Mouse (Mus musculus) stomach, postnatal 0 days (tissue): Measurements from ENCODE around the gene Gmpr2. TPM values are rescaled to one million over a fixed set of nuclear protein-coding genes. Genes with fewer than 3 reads are reported as not detected.

Experiments used
- ATAC-seq: fragments of 200-750 bp; cut with Nextera tagmentation; 2 replicates; pipeline ENCODE4 v1.8.0; 2017; ENCODE audit not compliant: low FRiP score, low TSS enrichment
- DNase-seq: peaks from one replicate; pipeline ENCODE4 v3.0.0-alpha.2; 2016; ENCODE audit warnings: low spot score
- H3K27ac ChIP-seq: fragments of 300-500 bp; sonication (generic); replicated peaks from 2 replicates; pipeline ENCODE4 v1.5.1; 2014; ENCODE audit warnings: mild to moderate bottlenecking, control low read depth
- H3K27me3 ChIP-seq: fragments of 300-500 bp; sonication (generic); 2 replicates; pipeline ENCODE4 v1.6.1; 2014; ENCODE audit warnings: low read length; ENCODE audit not compliant: control insufficient read depth, insufficient read depth
- H3K36me3 ChIP-seq: fragments of 300-500 bp; sonication (generic); 2 replicates; pipeline ENCODE4 v1.6.1; 2014; ENCODE audit warnings: low read length, mixed read lengths; ENCODE audit not compliant: control insufficient read depth, insufficient read depth
- H3K4me1 ChIP-seq: fragments of 300-500 bp; sonication (generic); replicated peaks from 2 replicates; pipeline ENCODE4 v1.6.1; 2014; ENCODE audit warnings: antibody characterized with exemption; ENCODE audit not compliant: control insufficient read depth, insufficient read depth
- H3K4me2 ChIP-seq: fragments of 300-500 bp; sonication (generic); replicated peaks from 2 replicates; pipeline ENCODE4 v1.6.1; 2014; ENCODE audit warnings: low read depth, mild to moderate bottlenecking, control low read depth, moderate library complexity
- H3K4me3 ChIP-seq: fragments of 300-500 bp; sonication (generic); 2 replicates; pipeline ENCODE4 v1.5.1; 2014; ENCODE audit warnings: low read depth, low read length, control low read depth
- H3K9ac ChIP-seq: fragments of 300-500 bp; sonication (generic); 2 replicates; pipeline ENCODE4 v1.6.1; 2014; ENCODE audit warnings: mild to moderate bottlenecking, low read length, control low read depth, mixed read lengths
- H3K9me3 ChIP-seq: fragments of 300-500 bp; sonication (generic); 2 replicates; pipeline ENCODE4 v1.6.1; 2016; ENCODE audit warnings: low read length; ENCODE audit not compliant: control insufficient read depth
- CTCF ChIP-seq: IDR thresholded peaks from 2 replicates; pipeline ENCODE4 v1.5.1; 2016; ENCODE audit warnings: antibody characterized with exemption, low read depth, mild to moderate bottlenecking, moderate library complexity
- EP300 ChIP-seq: optimal IDR thresholded peaks from 2 replicates; pipeline ENCODE3; 2016; ENCODE audit warnings: antibody characterized with exemption
- WGBS: fragments of 180-500 bp; shearing (Covaris S2); extraction: QIAGEN DNeasy Blood & Tissue Kit; methylation state at CpG from one replicate; pipeline ENCODE4 v1.1.7; 2014; 5-methylcytosine and 5-hydroxymethylcytosine counted together
- polyA plus RNA-seq: library from polyadenylated mRNA; unstranded; fragments of >200 nt; fragmentation: Nextera tagmentation; extraction: Ambion mirVana; gene quantifications from 2 replicates; pipeline ENCODE4 v1.2.1, GENCODE M21; 2015

Gene Gmpr2
- polyA plus RNA-seq = 24.8 and 26.8 TPM in 2 replicates

DNA sequence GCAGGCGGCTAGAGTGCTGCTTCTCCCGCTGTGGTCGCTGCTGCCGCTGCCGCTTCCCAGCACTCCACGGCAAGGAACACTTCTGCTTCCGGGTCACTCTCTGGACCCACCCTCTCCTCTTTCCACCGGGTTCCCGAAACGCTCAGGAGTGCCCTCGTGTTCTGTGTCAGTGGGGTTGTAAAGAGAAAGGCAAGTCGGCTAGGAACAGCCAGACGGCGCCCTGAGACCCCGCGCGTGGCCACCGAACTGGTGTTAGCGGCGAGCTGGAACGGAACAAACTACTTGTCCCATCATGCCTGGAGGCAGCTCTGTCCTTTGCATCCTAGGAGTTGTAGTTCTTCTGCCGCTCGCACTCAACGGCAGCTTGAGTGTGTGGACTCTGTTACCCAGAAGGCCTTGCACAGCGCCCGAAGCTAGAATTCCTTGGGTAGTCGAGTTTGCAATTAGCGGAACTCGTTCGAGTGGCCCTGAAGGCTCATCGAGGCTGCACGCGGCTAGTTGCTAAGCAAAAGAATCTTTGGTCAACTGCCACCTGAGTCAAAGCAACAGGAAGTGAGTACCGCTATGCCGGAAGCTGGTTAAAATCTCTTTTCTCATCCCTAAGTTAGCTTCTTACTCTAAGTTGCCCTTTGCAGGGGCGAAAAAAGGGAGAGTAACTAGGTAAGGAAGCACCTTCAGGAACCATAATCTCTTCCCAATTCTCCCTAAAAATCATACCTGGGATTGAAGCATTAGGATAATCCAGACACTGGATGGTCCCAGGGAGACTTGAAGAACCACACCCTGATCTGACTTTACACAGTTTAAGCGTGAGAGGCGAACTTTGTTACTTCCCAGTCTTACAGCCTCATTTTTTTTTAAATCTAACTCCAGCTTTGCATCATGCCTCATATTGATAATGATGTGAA is at the start of gene Gmpr2, which contains the start of gene Nedd8:
Gene Gmpr2, plus strand, starts transcription at position 109 of the 908 bp plus-strand sequence.
Gene Nedd8, minus strand, starts transcription at position 292 of the 908 bp plus-strand sequence.
- peak within 1 kb of the TSS; percentile 82 for H3K27ac ChIP-seq
- no peaks in the 10 kb centered on the region for H3K27me3 ChIP-seq
- no peak for TF ChIP-seq CTCF
- no peak for TF ChIP-seq EP300
- peak within 1 kb of the TSS; percentile 84 for H3K4me2 ChIP-seq
- peaks cover 3% of the 10 kb centered on the region; the same call in 1 of the 2 replicates for H3K4me1 ChIP-seq
- no peaks in the 10 kb centered on the region for H3K36me3 ChIP-seq
- ATAC-seq (peak; percentile 97), DNase-seq (peak; percentile 89)
- H3K9ac ChIP-seq = peak within 1 kb of the TSS; percentile 84
- WGBS = 1% methylated on average over 38 of the region's 38 CpGs
- no peaks in the 10 kb centered on the region for H3K9me3 ChIP-seq
- H3K4me3 ChIP-seq = peak within 1 kb of the TSS; percentile 78

DNA sequence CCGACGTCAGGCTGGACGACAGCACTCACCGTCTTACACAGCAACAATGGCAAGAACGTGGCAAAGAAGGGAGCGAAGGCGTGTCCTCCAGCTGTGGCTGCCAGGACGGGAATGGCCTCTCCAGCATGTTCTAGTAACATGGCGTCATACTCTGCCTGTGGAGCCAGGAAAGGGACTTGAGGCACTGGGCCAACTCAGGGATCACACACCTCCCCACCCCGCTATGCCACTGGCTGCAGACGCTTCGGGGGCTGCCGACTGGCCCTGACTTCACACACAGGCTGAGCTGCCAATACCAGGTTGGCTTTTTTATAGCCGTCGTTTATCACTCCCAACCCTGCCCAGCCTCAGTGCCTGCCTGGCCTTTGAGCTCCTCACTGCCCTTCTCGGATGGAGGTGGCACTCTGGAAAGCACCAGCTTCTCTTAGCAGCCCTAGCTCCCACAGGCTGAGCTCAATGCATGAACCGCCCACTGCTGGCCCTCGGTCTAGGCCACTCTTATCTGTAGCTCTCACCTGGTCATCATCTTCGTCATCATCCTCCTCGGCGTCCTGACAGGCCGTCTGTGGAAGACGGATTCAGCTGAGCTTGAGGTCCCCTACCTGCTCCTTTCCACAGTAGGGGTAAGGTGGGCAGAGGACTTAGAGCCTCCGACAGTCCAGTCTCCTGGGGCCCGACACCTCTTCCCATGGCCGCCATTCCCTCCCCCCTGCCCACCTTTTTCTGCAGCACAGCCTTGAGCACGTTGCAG is 43.5 kb upstream of the Gmpr2 start:
- ATAC-seq (no peak), DNase-seq (no peak)
- Histone ChIP-seq H3K4me1 (no peaks in the 10 kb centered on the region), H3K4me2 (no peak overlapping the region), H3K36me3 (peaks cover 46% of the 10 kb centered on the region), H3K27ac (no peak overlapping the region), H3K9me3 (no peaks in the 10 kb centered on the region), H3K27me3 (no peaks in the 10 kb centered on the region), H3K9ac (no peak overlapping the region), H3K4me3 (no peak overlapping the region)
- WGBS = 89% methylated on average over 27 of the region's 27 CpGs
- TF ChIP-seq EP300 (no peak), CTCF (no peak)

DNA sequence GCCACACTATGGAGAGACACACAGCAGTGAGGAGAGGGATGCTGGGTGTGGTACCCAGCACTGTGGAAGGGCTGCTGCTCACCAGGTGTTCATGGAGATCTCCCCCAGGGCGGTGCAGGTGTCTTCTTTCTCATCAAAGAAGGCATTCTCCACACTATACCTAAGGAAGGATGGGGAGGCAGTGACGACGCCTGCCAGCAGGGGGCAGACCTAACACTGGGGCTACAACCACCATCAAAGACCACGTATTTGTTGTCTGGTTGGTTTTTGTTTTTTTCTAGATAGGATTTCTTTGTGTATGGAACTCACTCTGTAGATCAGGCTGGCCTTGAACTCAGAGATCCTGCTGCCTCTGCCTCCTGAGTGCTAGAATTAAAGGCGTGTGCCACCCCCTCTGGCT is 42.4 kb upstream of the Gmpr2 start:
- Histone ChIP-seq H3K27me3 (no peaks in the 10 kb centered on the region), H3K4me2 (no peak overlapping the region), H3K4me3 (no peak overlapping the region), H3K9ac (no peak overlapping the region), H3K36me3 (peaks cover 46% of the 10 kb centered on the region), H3K27ac (no peak overlapping the region), H3K9me3 (no peaks in the 10 kb centered on the region), H3K4me1 (no peaks in the 10 kb centered on the region)
- DNase-seq = peak; percentile 60
- TF ChIP-seq EP300 (no peak), CTCF (peak; percentile 82)
- WGBS = 42% methylated on average over 5 of the region's 5 CpGs
- ATAC-seq = peak; percentile 18; the same call in 1 of the 2 replicates

DNA sequence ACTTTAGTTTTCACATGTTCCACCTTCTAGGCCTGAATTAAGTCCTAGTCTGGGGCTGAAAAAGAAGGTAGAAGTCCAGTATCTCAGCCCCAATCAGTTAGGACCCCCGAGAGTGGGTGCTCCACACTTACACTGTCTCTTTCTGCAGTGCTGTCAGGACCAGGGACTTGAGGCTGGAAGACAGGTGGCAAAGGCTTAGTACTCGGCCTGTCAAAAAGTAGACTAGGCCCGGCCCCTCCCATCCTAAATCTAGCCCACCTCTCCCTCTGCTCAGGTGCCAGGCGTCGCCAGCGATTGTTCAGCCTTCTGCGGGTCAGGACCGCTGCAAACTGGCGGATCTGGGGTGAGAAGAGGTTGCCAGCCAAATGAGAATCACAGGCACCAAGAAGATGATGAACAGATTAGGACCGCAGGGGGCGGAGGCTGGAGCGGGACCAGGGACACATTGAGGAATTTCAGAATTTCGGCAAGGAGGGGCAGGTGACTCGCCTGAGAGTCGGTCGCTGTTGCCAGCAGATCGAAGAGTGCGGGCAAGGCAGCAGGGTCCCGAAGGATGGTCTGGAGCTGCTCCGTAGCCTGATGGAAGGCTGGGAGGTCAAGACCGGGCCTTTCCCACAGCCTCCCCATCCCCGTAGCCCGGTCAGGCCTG is 36.7 kb upstream of the Gmpr2 start:
- ATAC-seq = no peak; the same call in none of the 2 replicates
- Histone ChIP-seq H3K27me3 (no peaks in the 10 kb centered on the region), H3K9me3 (no peaks in the 10 kb centered on the region), H3K4me1 (no peaks in the 10 kb centered on the region), H3K27ac (peak overlapping the region; percentile 71), H3K9ac (peak overlapping the region; percentile 74), H3K4me3 (peak overlapping the region; percentile 65), H3K4me2 (peak overlapping the region; percentile 97), H3K36me3 (peaks cover 30% of the 10 kb centered on the region)
- TF ChIP-seq CTCF (no peak), EP300 (no peak)
- DNase-seq = no peak
- WGBS = 3% methylated on average over 21 of the region's 23 CpGs

DNA sequence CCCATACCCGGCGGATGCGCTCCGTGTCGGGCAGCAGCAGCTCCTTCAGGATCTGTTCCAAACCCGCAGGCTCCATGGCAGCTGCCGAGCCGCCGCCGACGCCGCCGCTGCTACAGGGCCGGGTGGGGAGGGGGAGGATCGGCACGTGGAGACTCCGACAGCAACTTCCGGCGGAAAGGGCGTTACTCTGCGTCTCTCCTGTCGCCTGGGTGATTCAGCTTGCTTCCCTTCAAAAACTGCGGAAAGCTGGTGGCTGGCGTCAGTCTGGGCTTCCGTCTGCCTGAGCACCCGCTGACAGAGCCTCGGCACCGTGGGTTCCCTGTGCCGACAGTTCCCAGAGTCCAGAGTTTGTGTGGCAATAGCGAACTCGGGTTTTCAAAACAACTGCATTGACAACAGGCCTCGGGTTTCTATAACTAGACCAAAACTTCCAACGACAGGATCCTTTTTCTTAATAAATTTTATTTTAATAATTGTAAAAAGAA is 36.2 kb upstream of the Gmpr2 start, which contains the start of gene Ipo4:
Gene Ipo4, minus strand, starts transcription at position 435 of the 485 bp plus-strand sequence.
- Histone ChIP-seq H3K4me1 (no peaks in the 10 kb centered on the region), H3K4me3 (peak within 1 kb of the TSS; percentile 65), H3K27me3 (no peaks in the 10 kb centered on the region), H3K36me3 (peaks cover 24% of the 10 kb centered on the region), H3K9ac (peak within 1 kb of the TSS; percentile 74), H3K9me3 (no peaks in the 10 kb centered on the region), H3K4me2 (peak within 1 kb of the TSS; percentile 97), H3K27ac (peak within 1 kb of the TSS; percentile 71)
- WGBS = 2% methylated on average over 33 of the region's 33 CpGs
- no peak for TF ChIP-seq CTCF
- no peak for TF ChIP-seq EP300
- peak; percentile 88 for ATAC-seq
- peak; percentile 92 for DNase-seq
